Mouse (Mus musculus) stomach, postnatal 0 days (tissue): Measurements from ENCODE around the gene Tfap2b.

Experiments used
- CTCF ChIP-seq: IDR thresholded peaks from 2 replicates; pipeline ENCODE4 v1.5.1; 2016; ENCODE audit warnings: antibody characterized with exemption, low read depth, mild to moderate bottlenecking, moderate library complexity
- EP300 ChIP-seq: optimal IDR thresholded peaks from 2 replicates; pipeline ENCODE3; 2016; ENCODE audit warnings: antibody characterized with exemption

- no peak for TF ChIP-seq EP300
- TF ChIP-seq CTCF: no peak
Measured at GRCm38 (mm10) chr1:19230926-19231573, 22.3 kb downstream of the Tfap2b start.
